Mouse (Mus musculus) CD4-positive, CD25-positive, alpha-beta regulatory T cell, adult 2 months (primary cell): ENCODE results near the gene Sult5a1.

Experiments
- DNase-seq: peaks from one replicate; pipeline ENCODE4 v3.0.0-alpha.2; 2012; ENCODE audit warnings: low read depth, low spot score

Gene Sult5a1

GRCm38 (mm10) chr8:123101735-123102685, 56.1 kb downstream of the Sult5a1 start, which contains the start of gene Rpl13:
Rpl13 (plus strand) TSS chr8:123102350.
- peak; percentile 92 for DNase-seq

- DNase-seq: no peak
Observed at GRCm38 (mm10) chr8:123101244-123101643, 56.9 kb downstream of the Sult5a1 start.

- DNase-seq: no peak
Observed at GRCm38 (mm10) chr8:123100288-123100687, 57.8 kb downstream of the Sult5a1 start.

GRCm38 (mm10) chr8:123097786-123098584, 60.1 kb downstream of the Sult5a1 start:
- no peak for DNase-seq

- DNase-seq: no peak
Observed at GRCm38 (mm10) chr8:123097216-123097615, 60.9 kb downstream of the Sult5a1 start.
